Mouse (Mus musculus): ENCODE data around the gene Sppl2b. TPM values are rescaled to one million over a fixed set of nuclear protein-coding genes. Genes with fewer than 3 reads are reported as not detected.
"Not testable (repeated sequence)": the region's sequence is repeated elsewhere in the genome, so short reads cannot be mapped to it uniquely, and the experiment has no call there.

Sppl2b gene
- polyA plus RNA-seq, 1 experiment from 2014 or later, result 23.7 TPM

- H3K4me1 ChIP-seq (ENCODE audit: control insufficient read depth in 2 of 2, insufficient read depth in 2 of 2, low read length in 2 of 2); H3K4me2 ChIP-seq (ENCODE audit: low read length); H3K27me3 ChIP-seq (ENCODE audit: control insufficient read depth, insufficient read depth, low read length); H3K9me3 ChIP-seq (ENCODE audit: control insufficient read depth, low read length); H3K9ac ChIP-seq (ENCODE audit: low read length); H3K27ac ChIP-seq (replicated peaks in 1 of 2; ENCODE audit: control insufficient read depth in 1 of 2, insufficient read depth in 1 of 2, low read depth in 2 of 2, low read length in 2 of 2); H3K4me3 ChIP-seq (ENCODE audit: control insufficient read depth in 1 of 2, insufficient read depth in 1 of 2, low read depth in 1 of 2, low read length in 2 of 2); H3K36me3 ChIP-seq (ENCODE audit: control insufficient read depth, insufficient read depth, low read length); ATAC-seq (ENCODE audit: insufficient number of reproducible peaks, insufficient read depth, low FRiP score, low read depth): not testable (repeated sequence)
- 85% methylated on average over 7 of the region's 7 CpGs for whole genome bisulfite sequencing
Measured at GRCm38 (mm10) chr10:80817955-80818354, 37.1 kb upstream of the Sppl2b start.

- H3K36me3 ChIP-seq (ENCODE audit: control insufficient read depth, insufficient read depth, low read length), result no peaks in the 10 kb centered on the region
- H3K4me3 ChIP-seq (ENCODE audit: control insufficient read depth in 1 of 2, insufficient read depth in 1 of 2, low read depth in 1 of 2, low read length in 2 of 2), result no peak overlapping the region
- H3K27ac ChIP-seq (replicated peaks in 1 of 2; ENCODE audit: control insufficient read depth in 1 of 2, insufficient read depth in 1 of 2, low read depth in 2 of 2, low read length in 2 of 2), result no peak overlapping the region
- no peaks in the 10 kb centered on the region for H3K27me3 ChIP-seq (ENCODE audit: control insufficient read depth, insufficient read depth, low read length)
- H3K9me3 ChIP-seq (ENCODE audit: control insufficient read depth, low read length), result no peaks in the 10 kb centered on the region
- no peak overlapping the region for H3K4me2 ChIP-seq (ENCODE audit: low read length)
- 59% methylated on average over 6 of the region's 6 CpGs for WGBS
- no peak for ATAC-seq (ENCODE audit: insufficient number of reproducible peaks, insufficient read depth, low FRiP score, low read depth)
- no peaks in the 10 kb centered on the region for H3K4me1 ChIP-seq (ENCODE audit: control insufficient read depth in 2 of 2, insufficient read depth in 2 of 2, low read length in 2 of 2)
- H3K9ac ChIP-seq (ENCODE audit: low read length), result no peak overlapping the region
Measured at GRCm38 (mm10) chr10:80818599-80819281, 36.3 kb upstream of the Sppl2b start.

- Histone ChIP-seq H3K4me1 (ENCODE audit: control insufficient read depth in 2 of 2, insufficient read depth in 2 of 2, low read length in 2 of 2) (no peaks in the 10 kb centered on the region), H3K36me3 (ENCODE audit: control insufficient read depth, insufficient read depth, low read length) (no peaks in the 10 kb centered on the region), H3K27ac (replicated peaks in 1 of 2; ENCODE audit: control insufficient read depth in 1 of 2, insufficient read depth in 1 of 2, low read depth in 2 of 2, low read length in 2 of 2) (no peak overlapping the region), H3K27me3 (ENCODE audit: control insufficient read depth, insufficient read depth, low read length) (no peaks in the 10 kb centered on the region), H3K9me3 (ENCODE audit: control insufficient read depth, low read length) (no peaks in the 10 kb centered on the region), H3K4me2 (ENCODE audit: low read length) (no peak overlapping the region), H3K9ac (ENCODE audit: low read length) (no peak overlapping the region), H3K4me3 (ENCODE audit: control insufficient read depth in 1 of 2, insufficient read depth in 1 of 2, low read depth in 1 of 2, low read length in 2 of 2) (no peak overlapping the region)
- ATAC-seq (ENCODE audit: insufficient number of reproducible peaks, insufficient read depth, low FRiP score, low read depth), result no peak
- 43% methylated on average over 3 of the region's 3 CpGs for WGBS
Measured at GRCm38 (mm10) chr10:80819406-80819805, 35.7 kb upstream of the Sppl2b start.

- Histone ChIP-seq H3K36me3 (ENCODE audit: control insufficient read depth, insufficient read depth, low read length) (no peaks in the 10 kb centered on the region), H3K27ac (replicated peaks in 1 of 2; ENCODE audit: control insufficient read depth in 1 of 2, insufficient read depth in 1 of 2, low read depth in 2 of 2, low read length in 2 of 2) (no peak overlapping the region), H3K4me1 (ENCODE audit: control insufficient read depth in 2 of 2, insufficient read depth in 2 of 2, low read length in 2 of 2) (no peaks in the 10 kb centered on the region), H3K4me3 (ENCODE audit: control insufficient read depth in 1 of 2, insufficient read depth in 1 of 2, low read depth in 1 of 2, low read length in 2 of 2) (no peak overlapping the region), H3K27me3 (ENCODE audit: control insufficient read depth, insufficient read depth, low read length) (no peaks in the 10 kb centered on the region), H3K4me2 (ENCODE audit: low read length) (no peak overlapping the region), H3K9ac (ENCODE audit: low read length) (no peak overlapping the region), H3K9me3 (ENCODE audit: control insufficient read depth, low read length) (no peaks in the 10 kb centered on the region)
- 36% methylated on average over 2 of the region's 2 CpGs for WGBS
- ATAC-seq (ENCODE audit: insufficient number of reproducible peaks, insufficient read depth, low FRiP score, low read depth), result no peak
Measured at GRCm38 (mm10) chr10:80821991-80822390, 33.1 kb upstream of the Sppl2b start.

- H3K27ac ChIP-seq (replicated peaks in 1 of 2; ENCODE audit: control insufficient read depth in 1 of 2, insufficient read depth in 1 of 2, low read depth in 2 of 2, low read length in 2 of 2), result no peak overlapping the region
- H3K4me2 ChIP-seq (ENCODE audit: low read length), result no peak overlapping the region
- no peaks in the 10 kb centered on the region for H3K27me3 ChIP-seq (ENCODE audit: control insufficient read depth, insufficient read depth, low read length)
- H3K4me3 ChIP-seq (ENCODE audit: control insufficient read depth in 1 of 2, insufficient read depth in 1 of 2, low read depth in 1 of 2, low read length in 2 of 2), result no peak overlapping the region
- H3K9ac ChIP-seq (ENCODE audit: low read length), result no peak overlapping the region
- no peaks in the 10 kb centered on the region for H3K9me3 ChIP-seq (ENCODE audit: control insufficient read depth, low read length)
- peaks cover 0 to under 1% of the 10 kb centered on the region in 2 experiments; a peak in 2 of 4 replicates for H3K4me1 ChIP-seq (ENCODE audit: control insufficient read depth in 2 of 2, insufficient read depth in 2 of 2, low read length in 2 of 2)
- ATAC-seq (ENCODE audit: insufficient number of reproducible peaks, insufficient read depth, low FRiP score, low read depth), result no peak
- 0 out of 2 replicates have a peak, but pooled peaks cover 1% of the 10 kb centered on the region for H3K36me3 ChIP-seq (ENCODE audit: control insufficient read depth, insufficient read depth, low read length)
- 83% methylated on average over 5 of the region's 5 CpGs for WGBS
Measured at GRCm38 (mm10) chr10:80822528-80822927, 32.5 kb upstream of the Sppl2b start.

- Histone ChIP-seq H3K9me3 (ENCODE audit: control insufficient read depth, low read length) (no peaks in the 10 kb centered on the region), H3K4me1 (ENCODE audit: control insufficient read depth in 2 of 2, insufficient read depth in 2 of 2, low read length in 2 of 2) (peaks cover 2 to 9% of the 10 kb centered on the region in 2 experiments; a peak in 3 of 4 replicates), H3K27me3 (ENCODE audit: control insufficient read depth, insufficient read depth, low read length) (no peaks in the 10 kb centered on the region), H3K4me2 (ENCODE audit: low read length) (no peak overlapping the region), H3K27ac (replicated peaks in 1 of 2; ENCODE audit: control insufficient read depth in 1 of 2, insufficient read depth in 1 of 2, low read depth in 2 of 2, low read length in 2 of 2) (no peak overlapping the region), H3K4me3 (ENCODE audit: control insufficient read depth in 1 of 2, insufficient read depth in 1 of 2, low read depth in 1 of 2, low read length in 2 of 2) (no peak overlapping the region), H3K36me3 (ENCODE audit: control insufficient read depth, insufficient read depth, low read length) (peaks cover 7% of the 10 kb centered on the region; the same call in 1 of the 2 replicates), H3K9ac (ENCODE audit: low read length) (no peak overlapping the region)
- WGBS, result 80% methylated on average over 1 of the region's 1 CpGs
- no peak for ATAC-seq (ENCODE audit: insufficient number of reproducible peaks, insufficient read depth, low FRiP score, low read depth)
Measured at GRCm38 (mm10) chr10:80823316-80823715, 31.8 kb upstream of the Sppl2b start.

- no peaks in the 10 kb centered on the region for H3K27me3 ChIP-seq (ENCODE audit: control insufficient read depth, insufficient read depth, low read length)
- H3K4me3 ChIP-seq (ENCODE audit: control insufficient read depth in 1 of 2, insufficient read depth in 1 of 2, low read depth in 1 of 2, low read length in 2 of 2), result no peak overlapping the region
- 56% methylated on average over 8 of the region's 8 CpGs for WGBS
- H3K4me2 ChIP-seq (ENCODE audit: low read length), result no peak overlapping the region
- peak overlapping the region in 1 of 2 experiments; percentile 36; a peak in 2 of 4 replicates for H3K27ac ChIP-seq (replicated peaks in 1 of 2; ENCODE audit: control insufficient read depth in 1 of 2, insufficient read depth in 1 of 2, low read depth in 2 of 2, low read length in 2 of 2)
- H3K9ac ChIP-seq (ENCODE audit: low read length), result no peak overlapping the region
- no peak for ATAC-seq (ENCODE audit: insufficient number of reproducible peaks, insufficient read depth, low FRiP score, low read depth)
- peaks cover 12% of the 10 kb centered on the region for H3K36me3 ChIP-seq (ENCODE audit: control insufficient read depth, insufficient read depth, low read length)
- H3K9me3 ChIP-seq (ENCODE audit: control insufficient read depth, low read length), result no peaks in the 10 kb centered on the region
- H3K4me1 ChIP-seq (ENCODE audit: control insufficient read depth in 2 of 2, insufficient read depth in 2 of 2, low read length in 2 of 2), result peaks cover 2 to 11% of the 10 kb centered on the region in 2 experiments; a peak in 3 of 4 replicates
Measured at GRCm38 (mm10) chr10:80823847-80824643, 31.0 kb upstream of the Sppl2b start.
